In genomic region chr7:89699668-89700350, GRCm38 (mm10) we compare ENCODE assay signal across 11 mouse cellular contexts.
DNase-seq lines count a peak whose midpoint lies in the region; ATAC-seq lines count a peak whose summit lies in the region.
"Had no signal": no experiment of that assay in that cellular context is flagged by ENCODE, and none has a peak within 500 bp of the region (broad histone marks: within the 10 kb centered on the region; RNA-seq: fewer than 3 reads in every experiment).

No protein-coding gene starts in this region.

- no peaks in the 10 kb centered on the region for H3K36me3 ChIP-seq in hindbrain, embryonic 16.5 days (ENCODE audit: control insufficient read depth, insufficient read depth, low read length)
- H3K36me3 ChIP-seq in hindbrain, embryonic 13.5 days, result no peaks in the 10 kb centered on the region
- H3K36me3 ChIP-seq: G1E; neural tube, embryonic 12.5 days had no signal

- WGBS in hindbrain, embryonic 16.5 days, result 61% methylated on average over 5 of the region's 5 CpGs
- WGBS in hindbrain, embryonic 13.5 days, result 74% methylated on average over 5 of the region's 5 CpGs

- no peak overlapping the region for H3K4me2 ChIP-seq in hindbrain, embryonic 16.5 days (ENCODE audit: low read length)
- no peak overlapping the region for H3K4me2 ChIP-seq in hindbrain, embryonic 13.5 days
- H3K4me2 ChIP-seq: liver, embryonic 11.5 days; neural tube, embryonic 12.5 days had no signal

- H3K27ac ChIP-seq in hindbrain, embryonic 16.5 days (ENCODE audit: low read depth, low read length), result no peak overlapping the region
- H3K27ac ChIP-seq in hindbrain, embryonic 13.5 days, result no peak overlapping the region
- H3K27ac ChIP-seq: neural tube, embryonic 12.5 days had no signal

- no peak overlapping the region for H3K9ac ChIP-seq in hindbrain, embryonic 16.5 days (ENCODE audit: low read depth, low read length)
- H3K9ac ChIP-seq in hindbrain, embryonic 13.5 days, result no peak overlapping the region
- H3K9ac ChIP-seq: neural tube, embryonic 12.5 days had no signal

- ATAC-seq in hindbrain, embryonic 16.5 days, result peak; percentile 56; the same call in 1 of the 2 replicates
- no peak for ATAC-seq in hindbrain, embryonic 13.5 days (ENCODE audit: low FRiP score)
- no peak for ATAC-seq in inflammation-experienced regulatory T-cells, adult 6 months
- no peak for ATAC-seq in activated CD4-positive, CD25-positive, alpha-beta regulatory T cell, adult 4 months

- H3K27me3 ChIP-seq in hindbrain, embryonic 16.5 days (replicated peaks; ENCODE audit: control insufficient read depth, insufficient read depth, low read length), result no peaks in the 10 kb centered on the region
- H3K27me3 ChIP-seq in hindbrain, embryonic 13.5 days, result no peaks in the 10 kb centered on the region
- H3K27me3 ChIP-seq: neural tube, embryonic 12.5 days had no signal

- peak; percentile 60 for DNase-seq in adrenal gland, postnatal 14 days
- DNase-seq in cerebellum, postnatal 25 days, result peak; percentile 68 to 79
- DNase-seq in kidney, adult 9 months, result peak; percentile 36
- no peak for DNase-seq in right cerebral cortex, postnatal 14 days

- no peaks in the 10 kb centered on the region for H3K4me1 ChIP-seq in hindbrain, embryonic 16.5 days (ENCODE audit: control insufficient read depth, insufficient read depth, low read depth, low read length)
- H3K4me1 ChIP-seq in hindbrain, embryonic 13.5 days (replicated peaks), result peaks cover 5% of the 10 kb centered on the region
- H3K4me1 ChIP-seq: neural tube, embryonic 12.5 days had no signal

- no peaks in the 10 kb centered on the region for H3K9me3 ChIP-seq in hindbrain, embryonic 16.5 days (ENCODE audit: control insufficient read depth, low read length)
- no peaks in the 10 kb centered on the region for H3K9me3 ChIP-seq in hindbrain, embryonic 13.5 days
- H3K9me3 ChIP-seq: G1E; neural tube, embryonic 12.5 days had no signal

- H3K4me3 ChIP-seq in hindbrain, embryonic 16.5 days (ENCODE audit: low read length), result no peak overlapping the region
- H3K4me3 ChIP-seq in hindbrain, embryonic 13.5 days, result no peak overlapping the region
- H3K4me3 ChIP-seq: neural tube, embryonic 12.5 days had no signal
